Mouse (Mus musculus) E14TG2a.4 (cell line): ENCODE measurements around the gene Cadps2.

Source experiments
- CTCF ChIP-seq: conservative IDR thresholded peaks from 2 replicates; pipeline ENCODE4 v1.5.1; 2014; ENCODE audit warnings: low read length
- NANOG ChIP-seq: IDR thresholded peaks from 2 replicates; pipeline ENCODE4 v1.6.1; 2014; ENCODE audit warnings: borderline replicate concordance, low read length, mixed read lengths

GRCm38 (mm10) chr6:23245121-23245520 lies 594.1 kb downstream of the Cadps2 start:
- TF ChIP-seq CTCF (no peak), NANOG (no peak)
